Mouse (Mus musculus) granulocyte monocyte progenitor cell, adult 5-6 weeks (primary cell): ENCODE measurements around the gene Prl5a1. TPM values are rescaled to one million over a fixed set of nuclear protein-coding genes. Genes with fewer than 3 reads are reported as not detected.

Experiments used
- ATAC-seq: replicated peaks from 2 replicates; pipeline ENCODE4 v1.8.0; 2016; ENCODE audit warnings: mild to moderate bottlenecking, moderate TSS enrichment, inconsistent platforms; ENCODE audit not compliant: poor library complexity, severe bottlenecking
- total RNA-seq, 2 experiments: library from RNA; stranded (forward) in 1 of 2; stranded (reverse) in 1 of 2; fragments of 200-712, 200-1000 nt in 1 of 2; fragments of >200 nt in 1 of 2; fragmentation: Nextera tagmentation in 1 of 2; gene quantifications; 2 replicates each; pipeline ENCODE4 v1.2.3; 2014 to 2017

The Prl5a1 gene
- total RNA-seq (2014; fragmentation: Nextera tagmentation) (not detected in 2 replicates), total RNA-seq (2017) (not detected in 2 replicates)

DNA sequence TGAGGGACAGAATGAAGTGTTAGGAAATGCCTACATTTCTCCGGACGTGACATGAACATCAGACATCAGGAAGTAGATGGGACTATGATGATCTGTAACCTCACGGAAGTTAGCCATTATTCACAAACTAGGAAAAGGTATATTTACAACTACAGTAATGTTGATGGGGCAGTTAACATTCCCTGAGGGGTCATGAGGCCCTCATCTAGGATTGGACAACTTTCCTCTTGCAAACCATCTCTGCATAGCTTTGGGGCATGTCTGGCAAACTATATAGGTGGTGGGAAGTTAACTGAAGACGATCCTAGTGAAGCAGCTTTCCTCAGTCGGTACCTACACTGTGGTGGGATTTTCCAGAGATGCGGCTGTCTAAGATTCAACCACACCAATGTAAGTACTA is at the start of gene Prl5a1:
Gene Prl5a1, plus strand, starts transcription at position 301 of the 400 bp plus-strand sequence.
- no peak for ATAC-seq

DNA sequence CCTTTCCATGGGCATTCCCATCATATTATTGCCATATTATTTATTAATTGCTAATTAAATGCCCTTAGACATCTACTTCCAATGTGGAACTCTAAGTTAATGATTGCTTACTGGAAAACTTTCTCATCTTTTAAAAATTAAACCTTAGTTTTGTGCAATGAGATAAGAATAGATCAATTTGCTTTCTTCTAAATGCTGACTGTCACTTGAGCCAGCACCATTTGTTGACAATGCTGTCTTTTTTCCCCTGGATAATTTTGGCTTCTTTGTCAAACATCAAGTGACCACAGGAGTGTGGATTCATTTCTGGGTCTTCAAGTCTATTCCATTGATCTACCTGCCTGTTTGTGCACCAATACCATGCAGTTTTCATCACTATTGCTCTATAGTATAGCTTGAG is 46.1 kb upstream of the Prl5a1 start:
- ATAC-seq = no peak

DNA sequence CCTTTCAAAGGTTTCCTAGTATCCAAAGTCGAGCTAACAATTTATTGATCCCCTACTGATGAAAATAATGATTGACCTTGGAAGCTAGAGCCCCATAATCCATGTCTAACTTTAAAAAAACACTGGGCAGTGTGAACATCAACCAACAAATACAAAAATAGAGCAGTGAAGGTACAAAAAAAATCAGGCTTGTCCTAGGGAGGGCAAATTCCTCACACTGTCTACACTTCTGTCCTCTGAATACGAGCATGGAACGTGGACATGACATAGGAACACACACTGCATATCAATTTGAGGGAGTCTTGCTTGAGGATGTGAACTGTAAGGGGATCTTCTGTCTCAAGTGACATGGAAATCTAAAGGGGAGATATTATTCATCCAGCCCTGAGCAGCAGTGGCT is 33.7 kb upstream of the Prl5a1 start:
- ATAC-seq = no peak

DNA sequence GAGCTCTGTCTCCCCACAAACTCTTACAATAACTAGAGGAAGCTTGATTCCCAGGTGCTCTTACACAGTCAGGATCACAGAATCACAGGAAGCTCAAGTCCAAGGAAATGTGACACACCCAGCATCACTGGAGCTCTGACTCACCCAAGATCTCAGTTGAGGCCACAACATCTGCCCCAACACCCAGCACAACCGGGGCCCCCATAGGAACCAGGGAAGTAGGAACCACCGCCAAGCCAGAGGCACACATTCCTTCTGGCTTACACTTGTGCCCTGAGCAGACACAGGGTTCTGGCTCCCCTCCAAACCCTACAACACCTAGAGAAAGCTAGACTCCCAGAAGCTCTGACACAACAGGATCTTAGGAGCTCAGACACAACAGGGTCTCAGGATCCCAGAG is 9.5 kb upstream of the Prl5a1 start:
- ATAC-seq = no peak

DNA sequence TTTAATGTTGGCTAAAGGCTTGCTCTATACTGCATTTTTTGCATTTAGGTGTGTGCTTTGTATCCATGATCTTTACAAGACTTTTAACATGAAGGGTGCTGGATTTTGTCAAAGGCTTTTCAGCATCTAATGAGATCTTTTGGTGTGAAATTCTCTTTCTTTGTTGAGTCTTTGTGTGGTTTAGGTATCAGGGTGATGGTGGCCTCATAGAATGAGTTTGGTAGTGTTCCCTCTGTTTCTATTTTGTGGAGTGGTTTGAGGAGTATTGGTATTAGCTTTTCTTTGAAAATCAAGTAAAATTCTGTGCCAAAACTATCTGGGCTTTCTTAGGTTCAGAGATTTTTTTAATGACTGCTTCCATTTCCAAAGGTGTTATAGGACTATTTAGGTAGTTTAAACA is 6.5 kb upstream of the Prl5a1 start:
- no peak for ATAC-seq

Other genes starting within 250 kb of the Prl5a1 start
- gene Prl4a1, start 126.3 kb upstream of the Prl5a1 start, total RNA-seq (2014; fragmentation: Nextera tagmentation) = not detected in 2 replicates
- not detected in 2 replicates for gene Prl4a1, start 126.3 kb upstream of the Prl5a1 start, total RNA-seq (2017)
- 28.8 and 42.9 TPM in 2 replicates for gene Gm11361, start 115.0 kb downstream of the Prl5a1 start, total RNA-seq (2014; fragmentation: Nextera tagmentation)
- 11.4 and 24.1 TPM in 2 replicates for gene Gm11361, start 115.0 kb downstream of the Prl5a1 start, total RNA-seq (2017)